Mouse (Mus musculus) liver, adult 2 months (tissue): ENCODE data around the gene Gm45713. TPM values are rescaled to one million over a fixed set of nuclear protein-coding genes. Genes with fewer than 3 reads are reported as not detected.

ENCODE experiments used
- DNase-seq: peaks from one replicate; pipeline ENCODE4 v3.0.0-alpha.2; 2011; ENCODE audit warnings: low read depth, low spot score; ENCODE audit errors: extremely low read depth
- H3K27ac ChIP-seq: fragments of 200-500 bp; replicated peaks from 2 replicates; pipeline ENCODE4 v1.5.1; 2012; ENCODE audit warnings: low read depth, mild to moderate bottlenecking, control low read depth, inconsistent platforms, low read length; ENCODE audit not compliant: insufficient read depth
- H3K27me3 ChIP-seq: fragments of 200-500 bp; 2 replicates; pipeline ENCODE4 v1.6.1; 2012; ENCODE audit warnings: mild to moderate bottlenecking, moderate library complexity, low read length, inconsistent platforms; ENCODE audit not compliant: control insufficient read depth, insufficient read depth
- H3K36me3 ChIP-seq: fragments of 200-500 bp; 2 replicates; pipeline ENCODE4 v1.6.1; 2012; ENCODE audit warnings: low read length, inconsistent platforms; ENCODE audit not compliant: control insufficient read depth, insufficient read depth
- H3K4me1 ChIP-seq: fragments of 200-500 bp; 2 replicates; pipeline ENCODE4 v1.6.1; 2011; ENCODE audit warnings: low read length; ENCODE audit not compliant: control insufficient read depth, insufficient read depth
- H3K4me3 ChIP-seq: fragments of 200-500 bp; 2 replicates; pipeline ENCODE4 v1.5.1; 2011; ENCODE audit warnings: low read depth, mild to moderate bottlenecking, control low read depth, low read length, moderate library complexity; ENCODE audit not compliant: insufficient read depth
- H3K79me2 ChIP-seq: fragments of 200-500 bp; 2 replicates; pipeline ENCODE4 v1.6.1; 2012; ENCODE audit warnings: inconsistent platforms, mild to moderate bottlenecking, low read length, moderate library complexity; ENCODE audit not compliant: control insufficient read depth, insufficient read depth
- H3K9ac ChIP-seq: fragments of 200-500 bp; 2 replicates; pipeline ENCODE4 v1.6.1; 2012; ENCODE audit warnings: low read depth, mild to moderate bottlenecking, control low read depth, inconsistent platforms, low read length
- CTCF ChIP-seq: fragments of 200-500 bp; IDR thresholded peaks from 2 replicates; pipeline ENCODE4 v1.5.1; 2011; ENCODE audit warnings: low read depth, low read length, control low read depth
- POLR2A ChIP-seq: fragments of 200-500 bp; IDR thresholded peaks from 2 replicates; pipeline ENCODE4 v1.6.1; 2011; ENCODE audit warnings: low read length, control low read depth; ENCODE audit not compliant: insufficient read depth; ENCODE audit errors: extremely low read depth
- WGBS: fragments of 180-500 bp; shearing (Covaris S2); methylation state at CpG from one replicate; pipeline ENCODE4 v1.1.7; 2018; 5-methylcytosine and 5-hydroxymethylcytosine counted together
- polyA plus RNA-seq: library from polyadenylated mRNA; depleted of rRNA; stranded (reverse); fragments of >200 nt; gene quantifications from 2 replicates; pipeline ENCODE4 v1.2.3, GENCODE M21; 2012
- total RNA-seq: library from RNA; depleted of rRNA; stranded (reverse); fragments of >200 nt; gene quantifications from 2 replicates; pipeline ENCODE4 v1.2.3, GENCODE M21; 2014

Gene Gm45713
- total and polyA plus RNA-seq, 2 experiments, result not detected

- TF ChIP-seq CTCF (no peak), POLR2A (no peak)
- WGBS, result 18% methylated on average over 12 of the region's 12 CpGs
- no peak for DNase-seq
- Histone ChIP-seq H3K36me3 (peaks cover 30% of the 10 kb centered on the region; the same call in 1 of the 2 replicates), H3K9ac (peak overlapping the region; percentile 85), H3K27me3 (no peaks in the 10 kb centered on the region), H3K4me3 (peak overlapping the region; percentile 79), H3K27ac (no peak overlapping the region), H3K79me2 (peaks cover 7% of the 10 kb centered on the region; the same call in 1 of the 2 replicates), H3K4me1 (peaks cover 26% of the 10 kb centered on the region)
These were observed 12.9 kb downstream of the Gm45713 start for GRCm38 (mm10) chr7:45123186-45123570.

- H3K36me3 ChIP-seq, result peaks cover 30% of the 10 kb centered on the region; the same call in 1 of the 2 replicates
- DNase-seq, result no peak
- 79% methylated on average over 15 of the region's 15 CpGs for WGBS
- H3K4me3 ChIP-seq, result no peak overlapping the region
- H3K27me3 ChIP-seq, result no peaks in the 10 kb centered on the region
- TF ChIP-seq POLR2A (no peak), CTCF (no peak)
- no peak overlapping the region for H3K9ac ChIP-seq
- peaks cover 26% of the 10 kb centered on the region for H3K4me1 ChIP-seq
- H3K79me2 ChIP-seq, result peaks cover 3% of the 10 kb centered on the region; the same call in 1 of the 2 replicates
- H3K27ac ChIP-seq, result no peak overlapping the region
These were observed 13.4 kb downstream of the Gm45713 start for GRCm38 (mm10) chr7:45122561-45123185.

- Histone ChIP-seq H3K4me3 (no peak overlapping the region), H3K27ac (peak overlapping the region; percentile 10; the same call in 1 of the 2 replicates), H3K4me1 (peaks cover 21% of the 10 kb centered on the region), H3K36me3 (peaks cover 25% of the 10 kb centered on the region; the same call in 1 of the 2 replicates), H3K79me2 (no peaks in the 10 kb centered on the region; the same call in 1 of the 2 replicates), H3K27me3 (no peaks in the 10 kb centered on the region), H3K9ac (no peak overlapping the region)
- TF ChIP-seq POLR2A (no peak), CTCF (no peak)
- no peak for DNase-seq
These were observed 14.1 kb downstream of the Gm45713 start for GRCm38 (mm10) chr7:45121966-45122365.

- Histone ChIP-seq H3K27ac (no peak overlapping the region), H3K4me1 (peaks cover 16% of the 10 kb centered on the region), H3K36me3 (peaks cover 23% of the 10 kb centered on the region; the same call in 1 of the 2 replicates), H3K79me2 (no peaks in the 10 kb centered on the region; the same call in 1 of the 2 replicates), H3K27me3 (no peaks in the 10 kb centered on the region), H3K9ac (no peak overlapping the region), H3K4me3 (no peak overlapping the region)
- no peak for TF ChIP-seq POLR2A
- TF ChIP-seq CTCF, result no peak
- 70% methylated on average over 8 of the region's 8 CpGs for WGBS
- DNase-seq, result no peak
These were observed 14.6 kb downstream of the Gm45713 start for GRCm38 (mm10) chr7:45121404-45121803.

- WGBS, result 81% methylated on average over 5 of the region's 5 CpGs
- Histone ChIP-seq H3K27me3 (no peaks in the 10 kb centered on the region), H3K4me1 (peaks cover 12% of the 10 kb centered on the region), H3K79me2 (no peaks in the 10 kb centered on the region; the same call in 1 of the 2 replicates), H3K27ac (no peak overlapping the region), H3K4me3 (no peak overlapping the region), H3K36me3 (peaks cover 12% of the 10 kb centered on the region; the same call in 1 of the 2 replicates), H3K9ac (no peak overlapping the region)
- TF ChIP-seq CTCF, result no peak
- TF ChIP-seq POLR2A, result no peak
- no peak for DNase-seq
These were observed 16.0 kb downstream of the Gm45713 start for GRCm38 (mm10) chr7:45119780-45120709.

GRCm38 (mm10) chr7:45118336-45118735 is 17.7 kb downstream of the Gm45713 start:
- TF ChIP-seq CTCF, result no peak
- TF ChIP-seq POLR2A, result no peak
- H3K79me2 ChIP-seq, result no peaks in the 10 kb centered on the region
- H3K4me1 ChIP-seq, result peaks cover 9% of the 10 kb centered on the region
- no peak overlapping the region for H3K27ac ChIP-seq
- no peak overlapping the region for H3K9ac ChIP-seq
- DNase-seq, result no peak
- WGBS, result 67% methylated on average over 6 of the region's 6 CpGs
- peaks cover 12% of the 10 kb centered on the region; the same call in 1 of the 2 replicates for H3K36me3 ChIP-seq
- no peak overlapping the region for H3K4me3 ChIP-seq
- no peaks in the 10 kb centered on the region for H3K27me3 ChIP-seq
